Mouse (Mus musculus) ovary, postnatal 14 days (tissue): Measurements from ENCODE around the gene Ankrd1.
A peak's percentile ranks its signal among the peaks of the same experiment; 100 is the strongest.

Source experiments
- DNase-seq: peaks from one replicate; pipeline ENCODE4 v3.0.0; 2022; ENCODE audit warnings: low spot score

Ankrd1 gene

GRCm38 (mm10) chr19:36119783-36120471 lies at the start of gene Ankrd1:
TSS of gene Ankrd1 (minus strand) at chr19:36120099.
- no peak for DNase-seq

- DNase-seq = no peak
Observed at GRCm38 (mm10) chr19:36169101-36169500, 49.2 kb upstream of the Ankrd1 start.

GRCm38 (mm10) chr19:36168121-36168520 lies 48.2 kb upstream of the Ankrd1 start:
- DNase-seq = no peak

GRCm38 (mm10) chr19:36167291-36167896 lies 47.5 kb upstream of the Ankrd1 start:
- no peak for DNase-seq

GRCm38 (mm10) chr19:36166401-36167160 lies 46.7 kb upstream of the Ankrd1 start:
- no peak for DNase-seq

- DNase-seq = no peak
Observed at GRCm38 (mm10) chr19:36165351-36165750, 45.5 kb upstream of the Ankrd1 start.

GRCm38 (mm10) chr19:36150241-36151007 lies 30.5 kb upstream of the Ankrd1 start:
- DNase-seq = no peak

GRCm38 (mm10) chr19:36148578-36148977 lies 28.7 kb upstream of the Ankrd1 start:
- DNase-seq = no peak

- DNase-seq = no peak
Observed at GRCm38 (mm10) chr19:36143571-36143970, 23.7 kb upstream of the Ankrd1 start.

- DNase-seq = no peak
Observed at GRCm38 (mm10) chr19:36133731-36134130, 13.8 kb upstream of the Ankrd1 start.

- no peak for DNase-seq
Observed at GRCm38 (mm10) chr19:36133064-36133463, 13.2 kb upstream of the Ankrd1 start.

- no peak for DNase-seq
Observed at GRCm38 (mm10) chr19:36131990-36132389, 12.1 kb upstream of the Ankrd1 start.

GRCm38 (mm10) chr19:36130181-36130580 lies 10.3 kb upstream of the Ankrd1 start:
- DNase-seq = no peak

GRCm38 (mm10) chr19:36129643-36130042 lies 9.7 kb upstream of the Ankrd1 start:
- DNase-seq = peak; percentile 1

- DNase-seq = no peak
Observed at GRCm38 (mm10) chr19:36129213-36129612, 9.3 kb upstream of the Ankrd1 start.

- no peak for DNase-seq
Observed at GRCm38 (mm10) chr19:36128440-36128839, 8.5 kb upstream of the Ankrd1 start.

GRCm38 (mm10) chr19:36124203-36124602 lies 4.3 kb upstream of the Ankrd1 start:
- DNase-seq = no peak

- DNase-seq = no peak
Observed at GRCm38 (mm10) chr19:36119219-36119618, 680 bp downstream of the Ankrd1 start.

GRCm38 (mm10) chr19:36116185-36116584 lies 3.7 kb downstream of the Ankrd1 start:
- no peak for DNase-seq

- DNase-seq = no peak
Observed at GRCm38 (mm10) chr19:36112007-36112406, 7.9 kb downstream of the Ankrd1 start.

- peak; percentile 0 for DNase-seq
Observed at GRCm38 (mm10) chr19:36111054-36111895, 8.6 kb downstream of the Ankrd1 start.
